Mouse (Mus musculus): ENCODE measurements around the gene Crtc3. TPM values are rescaled to one million over a fixed set of nuclear protein-coding genes. Genes with fewer than 3 reads are reported as not detected.
A peak's percentile ranks its signal among the peaks of the same experiment; 100 is the strongest.

Gene Crtc3
- polyA plus RNA-seq, 1 experiment from 2014 or later = 11.2 TPM

DNA sequence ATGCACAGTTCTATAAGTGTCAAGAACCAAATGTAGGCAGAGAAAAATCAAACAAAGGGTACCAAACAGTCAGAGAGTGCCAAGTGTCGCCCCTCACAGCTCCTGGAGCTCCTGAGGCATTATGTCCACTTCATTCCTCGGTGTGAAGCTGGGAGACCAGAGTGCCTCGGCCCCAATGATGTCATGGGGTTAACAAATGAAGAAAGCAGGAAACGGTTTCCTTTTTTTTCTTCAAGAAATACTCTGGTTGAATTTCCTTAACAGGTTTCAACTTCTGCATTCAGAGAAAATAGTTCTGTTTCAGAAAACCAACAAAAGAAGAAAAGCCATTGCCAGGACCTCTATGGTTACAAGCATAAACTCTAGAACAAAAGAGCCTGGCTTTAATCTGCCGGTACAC is 36.4 kb downstream of the Crtc3 start:
- H3K4me3 ChIP-seq = no peak overlapping the region
- H3K27ac ChIP-seq (replicated peaks) = peak overlapping the region; percentile 12; the same call in 1 of the 2 replicates
- 64% methylated on average over 5 of the region's 5 CpGs for WGBS
- DNase-seq (ENCODE audit: low spot score) = no peak
- no peaks in the 10 kb centered on the region for H3K9me3 ChIP-seq
- no peaks in the 10 kb centered on the region for H3K36me3 ChIP-seq (replicated peaks)
- H3K27me3 ChIP-seq (replicated peaks; ENCODE audit: low read depth, poor library complexity, severe bottlenecking) = no peaks in the 10 kb centered on the region
- H3K4me1 ChIP-seq = peaks cover 31% of the 10 kb centered on the region

DNA sequence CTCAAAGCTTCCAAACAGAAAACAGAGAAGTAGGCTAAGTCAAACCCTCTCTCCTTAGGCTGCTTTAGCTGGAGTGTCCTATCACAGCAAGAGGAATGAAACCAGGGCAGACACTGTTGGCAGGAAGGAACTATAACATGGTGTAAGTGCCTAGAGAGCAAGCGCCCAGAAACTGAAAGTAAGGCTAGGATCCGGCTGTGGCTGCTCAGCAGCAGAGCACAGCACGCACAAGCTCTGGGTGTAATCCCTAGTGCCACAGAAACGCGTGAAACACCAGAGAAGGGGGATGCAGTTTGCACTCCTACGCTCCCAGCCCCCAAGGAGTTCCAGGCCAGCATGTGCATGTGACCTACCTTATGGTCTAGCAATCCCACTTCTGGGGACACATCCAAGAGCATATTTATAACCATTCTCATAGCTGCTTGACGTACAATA is 41.2 kb downstream of the Crtc3 start:
- peaks cover 20% of the 10 kb centered on the region for H3K4me1 ChIP-seq
- no peak for DNase-seq (ENCODE audit: low spot score)
- H3K4me3 ChIP-seq = no peak overlapping the region
- H3K27me3 ChIP-seq (replicated peaks; ENCODE audit: low read depth, poor library complexity, severe bottlenecking) = no peaks in the 10 kb centered on the region
- H3K27ac ChIP-seq (replicated peaks) = no peak overlapping the region
- no peaks in the 10 kb centered on the region for H3K9me3 ChIP-seq
- WGBS = 85% methylated on average over 7 of the region's 7 CpGs
- no peaks in the 10 kb centered on the region for H3K36me3 ChIP-seq (replicated peaks)

DNA sequence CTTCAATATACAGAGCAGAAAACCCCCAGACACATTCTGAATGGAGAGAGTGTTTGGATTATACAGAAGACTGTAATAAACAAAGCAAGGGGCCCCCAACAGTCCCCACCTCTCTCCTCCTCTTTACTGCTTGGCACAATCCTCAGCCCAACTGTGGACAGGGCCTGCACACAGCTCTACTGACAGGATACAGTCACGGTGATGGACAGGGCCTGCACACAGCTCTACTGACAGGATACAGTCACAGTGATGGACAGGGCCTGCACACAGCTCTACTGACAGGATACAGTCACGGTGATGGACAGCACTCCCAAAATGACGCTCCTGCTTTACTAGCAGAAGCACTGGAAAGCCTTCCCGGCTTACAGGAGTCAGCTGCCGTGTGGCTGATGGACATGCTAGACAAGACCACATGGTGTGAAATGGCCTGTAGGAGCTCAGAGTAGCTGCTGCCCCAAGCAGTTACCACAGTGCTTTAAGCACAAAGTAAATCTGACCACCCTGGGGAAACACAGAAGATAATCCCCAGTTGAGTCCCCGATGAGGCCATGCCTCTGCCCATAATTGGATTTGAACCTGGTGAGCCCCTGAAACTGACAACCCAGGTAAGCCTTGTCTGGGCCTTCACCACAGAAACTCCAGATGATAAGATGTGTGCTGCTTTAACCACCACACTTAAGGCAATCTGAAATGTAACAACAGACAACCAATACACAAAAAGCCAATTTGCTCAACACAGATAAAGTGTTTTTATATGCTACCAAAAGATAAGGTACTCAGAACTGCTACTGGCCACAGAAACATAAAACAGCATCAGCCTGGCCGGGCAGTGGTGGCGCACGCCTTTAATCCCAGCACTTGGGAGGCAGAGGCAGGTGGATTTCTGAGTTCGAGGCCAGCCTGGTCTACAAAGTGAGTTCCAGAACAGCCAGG is 42.3 kb downstream of the Crtc3 start:
- Histone ChIP-seq H3K27me3 (replicated peaks; ENCODE audit: low read depth, poor library complexity, severe bottlenecking) (no peaks in the 10 kb centered on the region), H3K9me3 (no peaks in the 10 kb centered on the region), H3K36me3 (replicated peaks) (no peaks in the 10 kb centered on the region), H3K4me1 (peaks cover 25% of the 10 kb centered on the region), H3K4me3 (no peak overlapping the region), H3K27ac (replicated peaks) (no peak overlapping the region)
- WGBS = 80% methylated on average over 10 of the region's 10 CpGs
- DNase-seq (ENCODE audit: low spot score) = no peak

DNA sequence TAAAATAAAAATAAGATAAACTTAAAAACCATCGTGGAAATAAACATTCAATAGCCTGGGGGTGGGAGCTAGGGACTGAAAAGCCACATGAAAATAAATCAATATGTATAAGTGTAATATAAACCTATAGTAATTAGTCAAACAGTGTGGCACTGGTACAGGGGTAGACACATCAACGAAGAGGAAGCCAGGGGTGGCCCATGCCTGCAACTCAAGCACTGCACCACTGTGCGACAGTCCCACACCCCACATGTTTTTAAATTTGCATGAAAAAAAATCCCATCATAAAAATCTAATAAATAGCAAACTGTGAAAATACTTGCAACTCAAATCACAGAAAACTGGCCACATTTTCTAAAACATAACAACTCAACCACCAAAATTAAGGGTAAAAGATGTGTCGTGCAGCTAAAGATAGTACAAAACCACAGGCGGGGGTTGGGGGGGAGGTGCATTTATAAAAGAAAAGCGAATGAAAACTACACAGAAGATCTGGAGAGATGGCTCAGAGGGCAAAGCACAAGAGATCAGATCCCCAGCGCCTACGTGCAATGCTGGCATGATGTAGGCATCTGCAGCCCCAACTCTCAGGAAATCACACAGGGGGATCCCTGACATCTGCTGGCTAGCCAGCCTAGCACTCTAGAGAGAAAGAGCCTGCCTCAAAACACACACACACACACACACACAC is 45.6 kb downstream of the Crtc3 start:
- Histone ChIP-seq H3K27ac (replicated peaks) (no peak overlapping the region), H3K36me3 (replicated peaks) (no peaks in the 10 kb centered on the region), H3K4me3 (no peak overlapping the region), H3K27me3 (replicated peaks; ENCODE audit: low read depth, poor library complexity, severe bottlenecking) (no peaks in the 10 kb centered on the region), H3K9me3 (no peaks in the 10 kb centered on the region), H3K4me1 (peaks cover 39% of the 10 kb centered on the region)
- 89% methylated on average over 8 of the region's 8 CpGs for WGBS
- DNase-seq (ENCODE audit: low spot score) = no peak

DNA sequence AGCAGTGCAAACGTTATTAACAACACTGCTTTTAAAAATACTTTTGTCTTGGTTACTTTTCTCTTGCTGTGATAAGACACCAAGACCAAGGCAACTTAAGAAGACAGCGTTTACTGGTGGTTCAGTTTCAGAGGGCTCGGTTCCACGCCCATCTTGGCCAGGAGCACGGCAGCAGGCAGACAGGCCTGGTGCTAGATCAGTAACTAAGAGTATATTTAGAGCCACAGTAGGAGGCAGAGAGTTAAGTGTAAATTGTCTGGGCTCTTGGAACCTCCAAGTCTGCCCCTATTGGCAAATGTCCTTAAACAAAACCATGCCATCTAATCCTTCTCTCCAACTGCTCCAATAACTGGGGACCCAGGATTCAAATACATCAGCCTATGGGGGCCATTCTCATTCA is 46.1 kb downstream of the Crtc3 start:
- Histone ChIP-seq H3K27me3 (replicated peaks; ENCODE audit: low read depth, poor library complexity, severe bottlenecking) (no peaks in the 10 kb centered on the region), H3K36me3 (replicated peaks) (no peaks in the 10 kb centered on the region), H3K4me3 (no peak overlapping the region), H3K27ac (replicated peaks) (no peak overlapping the region), H3K9me3 (no peaks in the 10 kb centered on the region), H3K4me1 (peaks cover 39% of the 10 kb centered on the region)
- WGBS = 75% methylated on average over 5 of the region's 5 CpGs
- DNase-seq (ENCODE audit: low spot score) = no peak

DNA sequence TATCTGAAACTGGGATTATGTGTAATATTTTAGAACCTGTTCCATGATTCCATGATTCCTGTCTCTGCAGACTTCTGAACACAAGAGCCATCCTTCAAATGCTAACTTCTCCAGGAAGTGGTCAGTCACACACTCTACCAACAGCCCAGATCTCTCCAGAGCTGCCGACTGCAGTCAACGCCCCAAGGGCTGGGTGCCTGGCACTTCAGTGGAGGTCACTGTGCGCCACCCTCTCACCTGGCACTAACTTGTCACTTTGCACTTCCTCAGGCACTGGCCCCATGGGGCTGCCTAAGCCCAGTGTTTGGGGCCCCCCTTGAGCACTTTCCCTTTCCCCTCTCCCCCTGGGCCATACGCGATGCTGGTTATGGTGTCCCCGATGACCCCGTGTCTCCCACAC is 46.8 kb downstream of the Crtc3 start:
- H3K27me3 ChIP-seq (replicated peaks; ENCODE audit: low read depth, poor library complexity, severe bottlenecking) = no peaks in the 10 kb centered on the region
- no peaks in the 10 kb centered on the region for H3K9me3 ChIP-seq

DNA sequence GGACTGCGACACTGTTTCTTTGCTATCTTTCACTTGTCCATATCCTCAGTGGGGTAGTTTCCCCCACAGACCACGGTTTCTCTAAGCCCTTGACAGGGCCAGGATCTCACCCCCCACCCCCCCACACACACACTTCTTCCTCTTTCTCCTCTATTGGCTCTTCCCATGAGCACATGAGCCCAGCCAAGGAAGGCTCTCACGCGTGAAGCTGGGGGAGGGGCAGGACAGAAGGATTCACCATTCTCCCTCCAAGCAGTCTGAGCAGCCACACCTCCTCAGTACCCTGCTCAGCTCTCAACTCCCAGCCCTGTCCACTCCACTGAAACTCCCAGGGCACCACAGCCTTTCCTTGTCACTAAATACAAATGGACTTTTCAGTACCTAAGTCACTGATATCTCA is 47.2 kb downstream of the Crtc3 start:
- no peaks in the 10 kb centered on the region for H3K9me3 ChIP-seq
- H3K36me3 ChIP-seq (replicated peaks) = no peaks in the 10 kb centered on the region
- H3K4me1 ChIP-seq = peaks cover 45% of the 10 kb centered on the region
- 0 out of 2 replicates have a peak overlapping the region, but pooled peaks have one; percentile 1 for H3K27ac ChIP-seq (replicated peaks)
- DNase-seq (ENCODE audit: low spot score) = peak; percentile 32
- no peaks in the 10 kb centered on the region for H3K27me3 ChIP-seq (replicated peaks; ENCODE audit: low read depth, poor library complexity, severe bottlenecking)
- 21% methylated on average over 4 of the region's 4 CpGs for WGBS
- no peak overlapping the region for H3K4me3 ChIP-seq

More for the DNA sequence above, 46.8 kb downstream of the Crtc3 start:
- H3K4me3 ChIP-seq = no peak overlapping the region
- H3K27ac ChIP-seq (replicated peaks) = 0 out of 2 replicates have a peak overlapping the region, but pooled peaks have one; percentile 19
- no peak for DNase-seq (ENCODE audit: low spot score)
- 79% methylated on average over 7 of the region's 7 CpGs for WGBS
- H3K4me1 ChIP-seq = peaks cover 42% of the 10 kb centered on the region
- no peaks in the 10 kb centered on the region for H3K36me3 ChIP-seq (replicated peaks)

DNA sequence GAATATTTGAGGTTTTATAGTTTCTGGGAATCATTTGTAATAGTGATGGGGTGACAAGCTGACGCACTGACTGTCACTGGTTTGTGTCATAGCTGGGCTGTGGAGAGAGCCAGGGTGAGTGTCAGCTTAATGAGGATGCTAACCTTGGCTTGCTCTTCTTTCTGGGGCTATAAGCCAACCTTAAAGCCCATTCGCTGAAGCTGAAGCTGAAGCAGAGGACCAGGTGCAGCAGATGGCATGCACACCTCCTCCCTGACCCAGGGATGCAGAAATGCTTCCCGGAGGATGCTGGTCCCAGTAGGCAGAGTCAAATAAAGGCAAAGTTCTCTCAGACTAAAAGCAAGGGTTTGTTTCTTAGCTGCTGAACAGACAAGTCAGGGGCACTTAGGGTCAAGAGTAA is 48.7 kb downstream of the Crtc3 start:
- Histone ChIP-seq H3K36me3 (replicated peaks) (no peaks in the 10 kb centered on the region), H3K4me1 (peaks cover 55% of the 10 kb centered on the region), H3K27ac (replicated peaks) (no peak overlapping the region), H3K9me3 (no peaks in the 10 kb centered on the region), H3K27me3 (replicated peaks; ENCODE audit: low read depth, poor library complexity, severe bottlenecking) (no peaks in the 10 kb centered on the region), H3K4me3 (no peak overlapping the region)
- 86% methylated on average over 3 of the region's 3 CpGs for whole genome bisulfite sequencing
- no peak for DNase-seq (ENCODE audit: low spot score)

DNA sequence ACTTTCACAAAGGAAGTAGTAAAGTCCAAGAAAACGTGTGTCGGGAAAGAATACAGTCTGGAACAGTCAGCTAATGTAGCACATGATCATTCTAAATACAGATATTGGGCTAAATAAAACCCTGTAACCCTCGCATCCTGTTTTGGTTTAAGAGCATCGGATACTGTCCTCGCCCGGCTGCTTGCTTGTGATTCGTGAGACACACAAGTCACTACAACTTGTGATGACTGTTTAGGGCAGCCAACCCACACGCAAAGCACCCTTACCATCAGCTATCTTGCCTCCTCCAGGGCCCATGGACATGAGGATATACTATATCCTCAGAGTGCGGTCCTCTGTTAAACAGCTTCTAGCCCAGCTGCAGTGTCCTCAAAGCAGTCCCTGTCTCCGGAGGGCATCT is 50.2 kb downstream of the Crtc3 start:
- 80% methylated on average over 10 of the region's 10 CpGs for WGBS
- H3K36me3 ChIP-seq (replicated peaks) = no peaks in the 10 kb centered on the region
- peaks cover 52% of the 10 kb centered on the region for H3K4me1 ChIP-seq
- no peak overlapping the region for H3K4me3 ChIP-seq
- H3K27me3 ChIP-seq (replicated peaks; ENCODE audit: low read depth, poor library complexity, severe bottlenecking) = no peaks in the 10 kb centered on the region
- DNase-seq (ENCODE audit: low spot score) = no peak
- no peaks in the 10 kb centered on the region for H3K9me3 ChIP-seq
- H3K27ac ChIP-seq (replicated peaks) = no peak overlapping the region

DNA sequence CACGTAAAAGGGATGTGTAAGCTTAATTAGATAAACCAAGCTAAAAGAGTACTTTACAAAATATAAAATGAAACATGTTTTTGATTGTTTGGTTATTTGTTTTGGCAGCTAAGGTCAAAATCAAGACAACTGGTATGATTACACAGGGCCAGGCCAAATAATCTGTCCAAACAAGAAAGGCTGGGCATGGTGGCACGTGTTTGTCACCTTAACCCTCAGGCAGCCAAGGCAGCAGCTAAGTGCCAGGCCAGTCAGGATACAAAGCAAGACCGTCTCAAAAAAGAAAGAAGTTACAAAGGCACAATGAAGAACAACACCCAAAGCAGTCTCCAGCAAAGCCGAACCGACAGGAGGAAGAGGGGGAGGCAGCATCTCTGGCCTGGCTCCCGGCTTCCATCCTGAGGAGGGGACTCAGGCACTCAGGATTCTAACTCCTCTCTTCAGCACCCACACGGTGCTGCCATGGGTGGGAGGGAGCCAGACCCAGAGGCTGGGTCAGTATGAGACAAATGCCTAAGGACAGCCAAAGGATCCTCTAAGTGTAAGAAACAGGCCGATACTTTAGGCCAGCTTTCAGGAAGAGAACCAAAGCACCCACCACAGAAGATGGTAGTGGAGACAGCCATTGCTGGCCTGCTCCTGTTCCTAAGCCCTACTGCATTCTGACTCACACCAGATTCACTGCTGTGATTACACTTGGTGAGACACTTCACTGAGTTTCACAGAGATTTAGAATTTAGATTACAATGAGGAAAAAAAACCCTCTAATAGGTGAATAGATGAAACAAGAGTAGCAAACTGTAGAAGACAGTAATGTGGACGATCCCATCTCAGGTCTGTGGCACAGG is 51.5 kb downstream of the Crtc3 start:
- Histone ChIP-seq H3K4me3 (no peak overlapping the region), H3K36me3 (replicated peaks) (no peaks in the 10 kb centered on the region), H3K4me1 (peaks cover 48% of the 10 kb centered on the region), H3K27ac (replicated peaks) (no peak overlapping the region), H3K27me3 (replicated peaks; ENCODE audit: low read depth, poor library complexity, severe bottlenecking) (no peaks in the 10 kb centered on the region), H3K9me3 (no peaks in the 10 kb centered on the region)
- no peak for DNase-seq (ENCODE audit: low spot score)
- WGBS = 75% methylated on average over 9 of the region's 9 CpGs

DNA sequence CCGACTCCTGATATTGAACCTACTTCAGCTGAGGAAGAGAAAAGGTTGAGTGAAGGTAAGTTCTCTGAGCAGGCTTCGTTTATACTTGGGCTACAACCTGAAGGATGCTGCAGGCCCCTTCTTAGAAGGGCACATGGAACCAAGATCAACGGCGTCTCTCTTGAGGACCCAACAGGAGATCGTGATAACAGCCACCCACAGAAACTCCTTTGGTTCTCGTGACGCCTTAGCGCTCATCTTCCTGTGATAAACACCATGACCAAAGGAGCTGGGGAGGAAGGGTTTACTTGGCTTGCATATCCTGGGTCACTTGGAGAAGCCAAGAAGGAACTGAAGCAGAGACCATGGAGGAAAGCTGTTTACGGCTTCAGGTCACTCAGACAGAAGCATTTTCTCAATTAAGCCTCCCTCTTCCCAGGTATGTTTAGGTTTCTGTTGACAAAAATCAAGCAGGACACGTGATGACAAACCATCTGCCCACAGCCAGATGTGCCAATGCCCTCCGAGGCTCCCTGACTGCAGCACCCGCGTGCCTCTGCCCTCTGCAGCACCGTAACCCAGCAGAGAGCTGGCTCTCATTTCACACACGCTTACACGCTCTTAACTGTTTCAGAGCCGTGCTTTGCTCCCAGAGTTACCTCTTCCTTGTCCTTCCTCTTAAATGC is 52.3 kb downstream of the Crtc3 start:
- Histone ChIP-seq H3K36me3 (replicated peaks) (no peaks in the 10 kb centered on the region), H3K9me3 (no peaks in the 10 kb centered on the region), H3K27ac (replicated peaks) (no peak overlapping the region), H3K4me1 (peaks cover 48% of the 10 kb centered on the region), H3K27me3 (replicated peaks; ENCODE audit: low read depth, poor library complexity, severe bottlenecking) (no peaks in the 10 kb centered on the region), H3K4me3 (no peak overlapping the region)
- 72% methylated on average over 17 of the region's 17 CpGs for WGBS
- no peak for DNase-seq (ENCODE audit: low spot score)

DNA sequence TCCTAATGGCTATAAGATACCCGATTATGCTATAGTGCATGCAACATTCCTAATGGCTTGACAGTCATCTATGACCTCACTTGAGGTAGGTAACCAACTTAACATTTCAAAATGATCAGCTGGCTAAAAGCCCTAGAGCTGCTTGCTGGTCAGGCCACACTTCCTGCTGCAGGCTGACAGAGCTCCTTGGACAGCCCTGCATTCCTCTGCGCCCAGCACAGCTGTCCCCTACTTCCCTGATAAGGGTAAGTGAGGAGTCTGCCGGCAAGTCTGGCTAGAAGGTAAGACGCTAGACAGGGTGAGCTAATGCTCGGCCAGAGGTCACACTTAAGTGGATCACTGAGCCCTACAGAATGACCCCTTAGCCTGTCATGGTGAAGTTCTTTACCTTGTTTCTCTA is 52.8 kb downstream of the Crtc3 start:
- Histone ChIP-seq H3K36me3 (replicated peaks) (no peaks in the 10 kb centered on the region), H3K27me3 (replicated peaks; ENCODE audit: low read depth, poor library complexity, severe bottlenecking) (no peaks in the 10 kb centered on the region), H3K9me3 (no peaks in the 10 kb centered on the region), H3K4me3 (no peak overlapping the region), H3K4me1 (peaks cover 51% of the 10 kb centered on the region), H3K27ac (replicated peaks) (no peak overlapping the region)
- no peak for DNase-seq (ENCODE audit: low spot score)
- 57% methylated on average over 5 of the region's 5 CpGs for WGBS
